Mouse (Mus musculus): ENCODE results near the gene Ushbp1. TPM values are rescaled to one million over a fixed set of nuclear protein-coding genes. Genes with fewer than 3 reads are reported as not detected.

Ushbp1 gene
- 0.09 TPM for polyA plus RNA-seq (2017; shearing (Covaris generic))

DNA sequence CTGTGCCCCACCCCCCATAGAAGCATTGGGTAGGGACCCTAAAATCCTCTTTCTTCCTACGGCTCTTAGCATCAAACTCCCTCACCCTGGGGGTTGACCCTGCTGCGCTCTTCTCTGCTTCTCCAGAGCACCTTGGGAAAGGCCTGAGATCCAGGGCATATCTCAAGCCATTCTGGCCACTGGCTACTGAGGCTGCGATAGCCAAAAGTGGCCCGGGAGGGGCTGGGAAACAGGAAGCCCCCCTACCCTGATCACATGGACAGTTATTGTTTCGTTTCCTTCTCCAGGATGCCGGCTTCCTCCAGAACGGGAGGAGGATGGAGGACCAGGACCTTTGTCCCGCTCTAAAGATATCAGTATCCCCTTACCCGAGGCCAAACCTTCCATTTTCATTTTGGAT is at the start of gene Ushbp1:
TSS of gene Ushbp1 (minus strand) at position 174 of the 400 bp plus-strand sequence.

DNA sequence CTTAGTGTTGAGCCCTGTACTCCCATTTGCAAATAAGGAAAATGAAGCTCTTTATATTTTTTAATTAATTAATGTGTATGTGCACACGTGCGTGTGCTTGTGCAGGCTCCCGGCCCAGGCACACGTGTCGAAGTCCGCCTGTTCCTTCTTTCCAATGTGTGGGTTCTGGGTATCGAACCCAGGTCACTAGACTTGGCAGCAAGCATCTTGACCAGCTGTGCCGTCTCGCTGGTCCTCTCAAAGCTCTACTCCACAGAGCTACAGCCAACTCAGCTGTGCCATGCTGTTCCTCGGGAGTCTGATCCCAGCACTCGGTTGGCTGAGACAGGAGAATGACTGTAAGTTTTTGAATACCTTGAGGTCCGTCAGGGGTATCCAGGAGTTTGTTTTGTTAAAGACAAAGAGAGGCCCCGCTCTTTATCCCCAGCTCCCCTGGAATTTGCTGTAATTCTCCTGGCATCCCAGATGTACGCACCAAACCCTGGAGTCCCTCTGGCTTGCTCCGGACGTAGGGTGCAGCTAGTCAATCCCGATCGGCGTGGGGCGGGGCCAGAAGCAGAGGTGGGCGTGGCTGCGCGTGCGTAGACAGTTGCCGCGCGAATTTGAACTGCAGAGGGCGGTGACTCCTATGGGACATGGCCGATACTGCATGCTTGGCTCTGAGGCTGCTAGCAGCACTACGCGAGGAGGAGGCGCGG is 9.9 kb upstream of the Ushbp1 start, which contains the start of gene Ankle1:
TSS of gene Ankle1 (plus strand) at position 610 of the 698 bp plus-strand sequence.

DNA sequence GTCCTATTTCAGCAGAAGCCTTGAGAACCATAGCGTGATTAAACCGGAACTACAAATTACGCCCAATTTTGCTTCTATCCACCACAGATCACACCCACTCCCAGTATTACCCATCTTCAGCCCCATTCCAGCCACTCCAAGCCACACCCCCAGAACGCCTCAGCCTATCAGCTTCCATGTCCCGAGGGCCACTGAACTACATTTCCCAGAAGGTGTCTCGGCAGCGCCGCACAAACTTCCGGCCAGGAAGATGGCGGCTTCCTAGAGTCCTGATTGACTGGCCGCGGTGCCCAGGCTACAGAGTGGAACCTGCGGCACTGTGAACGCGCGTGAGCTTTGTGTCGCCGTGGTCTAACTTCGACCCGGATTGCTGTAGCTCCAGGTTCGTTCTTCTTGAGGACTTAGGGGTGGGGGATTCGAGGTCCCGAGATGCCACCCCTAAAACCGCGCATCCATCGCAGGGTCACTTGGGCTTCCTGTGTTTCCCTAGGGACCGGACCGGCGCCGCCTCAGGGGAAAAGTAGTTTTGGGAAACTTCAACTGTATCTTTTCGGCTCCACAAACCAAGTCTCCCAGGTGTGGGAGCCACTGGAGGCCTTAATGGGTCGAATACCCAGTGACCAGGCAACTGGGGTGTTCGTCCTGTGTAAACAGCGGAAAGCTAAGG is 1.2 kb upstream of the Ushbp1 start, which contains the start of gene Babam1:
TSS of gene Babam1 (plus strand) at position 223 of the 667 bp plus-strand sequence.

DNA sequence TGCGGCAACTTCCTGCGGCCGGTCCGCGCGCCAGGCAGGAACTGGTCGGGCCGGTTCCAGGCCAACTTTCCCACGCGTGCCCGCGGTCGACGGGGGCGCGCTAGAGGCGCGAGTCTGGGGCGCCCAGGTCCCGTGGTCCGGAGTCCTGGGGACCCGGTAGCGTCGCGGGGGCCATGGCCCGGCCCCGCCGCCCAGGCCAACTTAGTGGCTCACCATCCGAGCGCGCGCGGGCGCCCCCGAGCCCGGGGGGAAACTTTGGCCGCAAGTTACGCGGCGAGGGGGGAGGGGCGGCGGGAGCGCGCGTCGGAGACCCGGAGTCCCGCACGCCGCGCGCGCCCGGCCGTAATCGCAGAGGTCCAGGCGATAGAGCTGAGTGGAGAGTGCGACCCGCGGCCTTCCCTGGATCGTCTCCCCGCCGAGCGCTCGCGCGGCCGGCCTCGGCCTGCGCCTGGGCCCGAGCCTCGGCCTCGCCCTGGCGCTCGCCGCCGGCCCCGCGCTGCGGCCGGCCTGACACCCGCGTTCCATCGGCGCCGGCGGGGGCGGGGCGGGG is 14.1 kb downstream of the Ushbp1 start, which contains the start of gene Nr2f6:
TSS of gene Nr2f6 (minus strand) at position 540 of the 550 bp plus-strand sequence.

DNA sequence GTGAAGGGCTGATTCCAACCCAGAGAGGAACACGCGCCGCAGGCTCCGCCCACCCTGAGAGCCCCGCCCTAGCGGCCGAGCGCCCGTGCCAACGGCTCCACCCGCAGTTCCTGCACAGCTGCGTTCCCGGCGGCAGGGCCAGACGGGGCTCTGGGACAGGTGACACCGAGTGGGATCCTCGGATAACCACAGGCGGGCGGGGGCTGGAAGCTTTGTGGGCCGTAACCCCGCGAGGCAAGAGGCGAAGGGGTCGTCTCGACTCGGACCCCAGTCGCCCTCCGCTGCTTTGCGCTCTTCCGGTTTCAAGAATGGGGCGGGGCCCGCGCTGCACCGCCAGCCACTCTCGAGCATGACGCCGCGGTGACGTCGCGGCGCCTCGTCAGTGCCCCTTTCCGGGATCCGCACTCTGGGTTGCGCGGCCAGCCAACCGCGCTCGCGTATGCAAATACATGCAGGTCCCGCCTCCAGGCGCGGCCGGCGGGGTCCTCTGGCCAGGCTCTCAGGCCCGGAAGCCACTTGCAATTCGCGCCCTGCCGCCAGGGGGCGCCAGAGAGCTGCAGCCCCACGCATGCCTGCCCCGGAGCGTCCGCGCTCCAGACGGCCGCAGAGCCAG is 24.3 kb downstream of the Ushbp1 start, which contains the start of gene Ocel1:
TSS of gene Ocel1 (plus strand) at position 63 of the 613 bp plus-strand sequence.

DNA sequence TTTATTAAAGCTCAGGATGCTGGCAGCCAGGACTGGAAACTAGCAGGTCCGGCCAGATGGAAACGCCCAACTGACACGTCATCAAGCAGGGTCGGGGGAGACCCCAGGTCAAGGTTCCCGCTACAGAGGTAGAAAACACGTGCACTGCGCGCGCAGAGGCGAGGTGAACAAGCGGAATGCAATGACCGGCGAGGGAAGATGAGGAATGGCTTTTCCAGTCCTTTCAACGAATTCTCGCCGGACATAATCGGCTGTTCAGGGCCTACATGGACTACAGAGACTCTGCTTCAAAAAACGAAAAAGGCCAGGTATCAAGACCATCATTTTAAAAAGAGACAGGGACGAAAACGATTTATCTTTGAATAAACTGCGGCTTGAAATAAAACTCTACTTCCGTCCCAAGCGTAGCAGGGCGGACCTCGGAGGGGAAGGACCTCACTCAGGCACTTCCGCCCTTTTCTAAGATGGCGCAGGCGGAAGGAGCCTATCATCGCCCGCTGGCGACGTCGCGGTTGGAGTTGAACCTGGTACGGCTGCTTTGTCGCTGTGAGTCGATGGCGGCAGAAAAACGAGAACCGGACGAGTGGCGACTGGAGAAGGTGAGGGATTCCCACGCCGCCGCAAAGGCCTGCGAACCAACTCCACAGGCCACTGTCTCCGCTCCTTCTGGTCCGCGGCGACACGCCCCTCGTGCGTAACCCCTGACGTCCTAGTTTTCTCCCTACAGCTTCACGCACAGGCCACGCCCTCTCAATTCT is 28.7 kb downstream of the Ushbp1 start, which contains the start of gene Use1:
TSS of gene Use1 (plus strand) at position 78 of the 758 bp plus-strand sequence.

Other genes starting within 250 kb of the Ushbp1 start
- 70.3 TPM for gene Myo9b, start 123.1 kb downstream of the Ushbp1 start, polyA plus RNA-seq (2017; shearing (Covaris generic))
- gene Haus8, start 122.9 kb downstream of the Ushbp1 start, polyA plus RNA-seq (2017; shearing (Covaris generic)), result 16.4 TPM
- gene Use1, start 29.0 kb downstream of the Ushbp1 start, polyA plus RNA-seq (2017; shearing (Covaris generic)), result 205 TPM
- gene Ocel1, start 24.5 kb downstream of the Ushbp1 start, polyA plus RNA-seq (2017; shearing (Covaris generic)), result 20.8 TPM
- 7.0 TPM for gene Nr2f6, start 13.8 kb downstream of the Ushbp1 start, polyA plus RNA-seq (2017; shearing (Covaris generic))
- gene Babam1, start 1.1 kb upstream of the Ushbp1 start, polyA plus RNA-seq (2017; shearing (Covaris generic)), result 70.4 TPM
- 0.52 TPM for gene Ankle1, start 10.2 kb upstream of the Ushbp1 start, polyA plus RNA-seq (2017; shearing (Covaris generic))
- gene Abhd8, start 67.9 kb upstream of the Ushbp1 start, polyA plus RNA-seq (2017; shearing (Covaris generic)), result 103 TPM
- 23.3 TPM for gene Mrpl34, start 69.2 kb upstream of the Ushbp1 start, polyA plus RNA-seq (2017; shearing (Covaris generic))
- 138 TPM for gene Dda1, start 73.4 kb upstream of the Ushbp1 start, polyA plus RNA-seq (2017; shearing (Covaris generic))
- gene Ano8, start 90.2 kb upstream of the Ushbp1 start, polyA plus RNA-seq (2017; shearing (Covaris generic)), result 15.7 TPM
- 4.0 TPM for gene Gtpbp3, start 92.3 kb upstream of the Ushbp1 start, polyA plus RNA-seq (2017; shearing (Covaris generic))
- gene Plvap, start 116.0 kb upstream of the Ushbp1 start, polyA plus RNA-seq (2017; shearing (Covaris generic)), result not detected
- gene Ccdc194, start 129.9 kb upstream of the Ushbp1 start, polyA plus RNA-seq (2017; shearing (Covaris generic)), result not detected
- 73.2 TPM for gene Bst2, start 141.7 kb upstream of the Ushbp1 start, polyA plus RNA-seq (2017; shearing (Covaris generic))
- 58.6 TPM for gene Mvb12a, start 147.1 kb upstream of the Ushbp1 start, polyA plus RNA-seq (2017; shearing (Covaris generic))
- 5.7 TPM for gene Tmem221, start 163.1 kb upstream of the Ushbp1 start, polyA plus RNA-seq (2017; shearing (Covaris generic))
- gene Nxnl1, start 170.8 kb upstream of the Ushbp1 start, polyA plus RNA-seq (2017; shearing (Covaris generic)), result 0.50 TPM
- gene Slc27a1, start 173.1 kb upstream of the Ushbp1 start, polyA plus RNA-seq (2017; shearing (Covaris generic)), result 18.4 TPM
- 79.8 TPM for gene Pgls, start 196.4 kb upstream of the Ushbp1 start, polyA plus RNA-seq (2017; shearing (Covaris generic))
- gene Fam129c, start 201.8 kb upstream of the Ushbp1 start, polyA plus RNA-seq (2017; shearing (Covaris generic)), result 4.3 TPM
- 30.8 TPM for gene Colgalt1, start 215.2 kb upstream of the Ushbp1 start, polyA plus RNA-seq (2017; shearing (Covaris generic))

Data from effector memory CD4-positive, alpha-beta T cell, adult 5 months (primary cell).